21 mouse cellular contexts compared by ENCODE assay signal in the genomic region with DNA sequence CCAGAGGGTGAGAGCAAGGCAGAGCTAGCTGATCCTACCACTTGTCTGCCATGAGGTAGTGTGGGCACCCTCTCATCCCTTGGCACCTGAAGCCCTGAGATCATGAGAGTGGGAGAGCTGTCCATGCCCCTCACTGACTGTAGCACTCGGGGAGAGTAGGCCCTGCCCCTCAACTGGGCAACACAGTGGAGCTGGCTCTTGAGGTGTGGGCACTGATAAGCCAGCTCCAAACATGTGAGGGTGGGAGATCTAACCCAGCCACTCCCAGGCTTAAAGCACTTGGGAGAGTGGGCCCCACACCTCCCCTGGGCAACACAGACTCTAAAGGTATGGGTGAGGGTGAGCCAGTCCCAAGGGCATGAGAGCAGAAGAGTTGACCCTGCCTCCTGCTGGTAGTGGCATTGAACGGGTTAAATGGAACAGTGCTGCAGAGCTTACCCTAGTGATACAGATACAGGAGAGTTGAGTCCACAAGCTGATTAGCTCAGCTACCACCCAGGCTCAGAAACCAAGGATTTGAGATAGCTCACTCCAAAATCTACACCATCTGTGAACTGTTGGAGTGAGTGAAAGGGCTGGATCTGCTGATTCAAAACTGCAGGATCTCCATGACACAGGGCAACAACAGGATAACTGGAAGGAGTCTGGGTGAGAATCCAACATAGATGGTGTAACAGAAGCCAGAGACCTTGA.
DNase-seq lines count a peak whose midpoint lies in the region; ATAC-seq lines count a peak whose summit lies in the region.
"Had no signal": no experiment of that assay in that cellular context is flagged by ENCODE, and none has a peak within 500 bp of the region (broad histone marks: within the 10 kb centered on the region; RNA-seq: fewer than 3 reads in every experiment).

No protein-coding gene starts in this region.

- H3K9ac ChIP-seq in lung, embryonic 15.5 days, result no peak overlapping the region
- H3K9ac ChIP-seq in liver, embryonic 13.5 days, result peak overlapping the region; percentile 41
- H3K9ac ChIP-seq: forebrain, embryonic 12.5 days; midbrain, embryonic 15.5 days had no signal

- no peak for DNase-seq in lung, postnatal 10 days
- DNase-seq in liver, embryonic 13.5 days, result peak; percentile 42
- no peak for DNase-seq in retina, embryonic 14.5 days (ENCODE audit: low spot score)
- DNase-seq in right cerebral cortex, postnatal 36 days (ENCODE audit: low spot score in 2 of 2), result no peak
- DNase-seq: adrenal gland, adult 8-10 months; cerebellum, adult 11-12 months; cerebellum, postnatal 25 days; gastrocnemius, postnatal 14 days; heart, adult 2 months; kidney, adult 11 months; kidney, postnatal 10 days; lung, adult 18-20 months; thymus, postnatal 36 days had no signal

- no peaks in the 10 kb centered on the region for H3K36me3 ChIP-seq in lung, embryonic 15.5 days
- H3K36me3 ChIP-seq in liver, embryonic 13.5 days, result no peaks in the 10 kb centered on the region
- H3K36me3 ChIP-seq: forebrain, embryonic 12.5 days; hindbrain, embryonic 10.5 days; midbrain, embryonic 15.5 days had no signal

- no peaks in the 10 kb centered on the region for H3K9me3 ChIP-seq in lung, embryonic 15.5 days
- no peaks in the 10 kb centered on the region for H3K9me3 ChIP-seq in liver, embryonic 13.5 days (replicated peaks)
- H3K9me3 ChIP-seq: forebrain, embryonic 12.5 days; hindbrain, embryonic 10.5 days; midbrain, embryonic 15.5 days had no signal

- no peak overlapping the region for H3K27ac ChIP-seq in lung, embryonic 15.5 days
- H3K27ac ChIP-seq in liver, embryonic 13.5 days, result no peak overlapping the region
- H3K27ac ChIP-seq: forebrain, embryonic 12.5 days; heart, adult 2 months; hindbrain, embryonic 10.5 days; hindbrain, postnatal 0 days; midbrain, embryonic 15.5 days had no signal

- no peak overlapping the region for H3K4me2 ChIP-seq in lung, embryonic 15.5 days
- H3K4me2 ChIP-seq in liver, embryonic 13.5 days, result peak overlapping the region; percentile 43
- H3K4me2 ChIP-seq: forebrain, embryonic 12.5 days; midbrain, embryonic 15.5 days had no signal

- ATAC-seq in lung, embryonic 15.5 days (ENCODE audit: borderline replicate concordance, extremely low read depth, low FRiP score, low TSS enrichment), result peak; percentile 14; the same call in 1 of the 2 replicates
- ATAC-seq in erythroblast, adult 5-6 weeks (replicated peaks; ENCODE audit: low FRiP score, poor library complexity, severe bottlenecking), result 0 out of 2 replicates have a peak, but pooled peaks have one; percentile 17
- peak; percentile 92 for ATAC-seq in liver, embryonic 13.5 days (ENCODE audit: low read depth)
- 0 out of 2 replicates have a peak, but pooled peaks have one; percentile 9 for ATAC-seq in monocyte, adult 5-6 weeks (replicated peaks; ENCODE audit: insufficient number of reproducible peaks, low FRiP score, low TSS enrichment, poor library complexity, severe bottlenecking)
- ATAC-seq in inflammation-experienced regulatory T-cells, adult 6 months, result no peak
- ATAC-seq: hindbrain, postnatal 0 days; midbrain, embryonic 15.5 days had no signal

- 61% methylated on average over 2 of the region's 2 CpGs for WGBS in lung, embryonic 15.5 days
- WGBS in liver, embryonic 13.5 days (ENCODE audit: insufficient replicate concordance), result 28% methylated on average over 2 of the region's 2 CpGs

- no peaks in the 10 kb centered on the region for H3K4me1 ChIP-seq in lung, embryonic 15.5 days
- peaks cover 26% of the 10 kb centered on the region for H3K4me1 ChIP-seq in liver, embryonic 13.5 days (replicated peaks)
- H3K4me1 ChIP-seq: forebrain, embryonic 12.5 days; hindbrain, embryonic 10.5 days; midbrain, embryonic 15.5 days had no signal

- no peaks in the 10 kb centered on the region for H3K27me3 ChIP-seq in lung, embryonic 15.5 days
- no peaks in the 10 kb centered on the region for H3K27me3 ChIP-seq in liver, embryonic 13.5 days
- H3K27me3 ChIP-seq: forebrain, embryonic 12.5 days; midbrain, embryonic 15.5 days had no signal

- no peak overlapping the region for H3K4me3 ChIP-seq in lung, embryonic 15.5 days
- H3K4me3 ChIP-seq in liver, embryonic 13.5 days (replicated peaks), result no peak overlapping the region
- H3K4me3 ChIP-seq: forebrain, embryonic 12.5 days; heart, adult 2 months; hindbrain, embryonic 10.5 days; midbrain, embryonic 15.5 days had no signal
